Mouse (Mus musculus) layer of hippocampus, adult 9-10 months (tissue): ENCODE measurements at regions not wholly inside any gene's neighbourhood (a gene's known extent, or its start where the extent isn't known, plus 50 kb on each side); places are given as distances from the start of the nearest gene placed in this dataset.
A peak's percentile ranks its signal among the peaks of the same experiment; 100 is the strongest.
"Not testable (repeated sequence)": the region's sequence is repeated elsewhere in the genome, so short reads cannot be mapped to it uniquely, and the experiment has no call there.

ENCODE experiments used
- DNase-seq: peaks from one replicate; pipeline ENCODE4 v3.0.0; 2022; ENCODE audit warnings: low spot score

DNA sequence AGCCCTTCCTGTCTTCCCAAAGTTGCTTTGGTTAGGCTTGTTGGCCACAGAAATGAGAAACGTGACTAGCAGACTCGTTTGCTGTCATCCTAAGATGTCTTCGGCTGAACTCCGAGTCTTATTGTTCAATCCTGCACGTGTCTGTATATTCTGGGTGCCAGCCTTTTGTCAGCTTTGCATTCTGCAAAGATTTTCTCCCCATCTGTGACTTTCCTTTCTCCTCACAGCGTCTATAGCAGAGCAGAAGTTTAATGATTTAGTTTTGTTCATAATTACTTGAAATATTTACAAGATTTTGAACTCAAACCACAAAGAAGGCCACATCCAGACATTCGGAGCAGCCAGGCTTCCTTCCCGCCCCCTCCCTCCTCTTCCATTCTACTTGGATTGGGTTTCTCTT is 152.5 kb downstream of the Kif26a start:
- no peak for DNase-seq

DNA sequence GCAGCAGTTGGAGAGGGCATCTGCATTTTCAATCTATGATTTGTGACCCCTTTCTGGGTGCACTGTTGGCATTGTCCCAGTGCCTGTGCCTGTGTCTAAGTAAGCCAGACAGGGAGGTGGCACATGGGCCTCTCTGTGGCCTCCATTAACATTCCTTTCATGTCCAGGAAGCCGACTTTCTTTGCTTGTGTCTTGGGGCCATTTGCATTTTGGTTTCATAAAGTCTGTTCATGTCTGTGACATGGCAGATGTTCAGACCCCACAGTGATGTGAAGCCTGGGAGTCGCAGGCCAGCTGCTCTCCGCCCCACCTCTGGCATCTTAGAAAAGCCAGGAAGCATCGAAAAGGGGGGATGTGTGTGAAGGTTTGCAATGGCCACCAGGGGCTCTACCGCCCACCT is 153.1 kb downstream of the Kif26a start:
- DNase-seq: no peak

DNA sequence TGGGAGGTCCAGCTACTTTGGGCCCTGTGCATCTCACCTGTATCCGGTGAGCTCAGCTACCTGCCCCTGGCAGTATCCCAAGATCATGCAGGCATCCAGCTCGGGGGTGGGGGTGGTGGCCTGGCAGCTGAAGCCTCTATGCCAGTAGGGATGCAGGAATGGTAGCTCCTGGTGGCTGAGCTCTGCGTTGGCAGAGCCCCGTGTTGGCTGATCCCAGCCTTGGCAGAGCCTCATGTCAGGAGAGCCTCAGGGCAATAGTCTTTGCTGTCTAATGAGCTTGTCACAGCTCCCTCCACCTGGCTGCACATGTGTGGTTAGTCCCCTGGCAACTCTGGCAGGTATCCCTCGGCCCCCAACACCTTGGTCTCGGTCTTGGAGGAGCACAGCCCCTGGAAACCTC is 153.6 kb downstream of the Kif26a start:
- no peak for DNase-seq

DNA sequence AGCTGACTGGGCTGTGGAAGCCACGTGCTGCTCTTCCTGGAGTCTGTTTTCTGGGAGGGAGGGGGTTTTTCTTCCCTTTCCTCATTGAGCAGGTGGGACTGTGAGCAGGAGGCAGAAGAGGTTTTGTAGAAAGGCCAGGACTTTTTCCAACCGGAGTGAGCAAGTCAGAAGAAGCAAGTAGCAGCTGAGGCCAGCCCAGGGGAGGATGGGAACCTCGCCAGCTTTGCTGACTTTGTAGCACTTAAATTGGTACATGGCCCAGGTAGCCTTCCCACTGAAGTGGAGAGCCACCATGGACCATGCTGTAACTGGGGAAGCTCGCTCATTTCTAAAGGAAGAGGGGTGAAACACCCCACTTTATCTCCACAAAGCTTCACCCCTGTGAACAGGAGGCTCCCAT is 154.1 kb downstream of the Kif26a start:
- no peak for DNase-seq

DNA sequence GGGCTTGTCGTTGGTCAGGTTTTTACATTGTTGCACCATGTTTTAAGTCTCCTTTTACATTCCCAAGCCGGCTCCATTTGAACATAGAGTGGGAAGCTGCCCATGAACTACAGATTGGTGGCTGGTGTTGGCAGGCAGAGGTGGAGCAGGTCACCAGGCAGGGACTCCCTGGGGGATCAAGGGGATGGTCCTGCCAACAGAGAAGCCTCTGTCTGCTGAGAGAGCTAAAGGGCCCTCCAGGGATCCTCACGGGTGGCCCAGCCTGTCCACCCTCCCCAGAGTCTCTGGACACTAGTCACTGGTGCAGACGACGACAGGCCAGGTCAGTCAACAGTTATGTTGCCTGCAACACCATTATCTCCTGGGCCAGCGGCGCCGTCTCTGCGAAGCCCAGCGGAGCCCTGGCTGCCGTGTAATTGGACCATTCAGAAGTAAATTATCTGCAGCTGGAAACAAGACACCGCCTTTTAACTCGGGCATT is 155.4 kb downstream of the Kif26a start:
- no peak for DNase-seq

DNA sequence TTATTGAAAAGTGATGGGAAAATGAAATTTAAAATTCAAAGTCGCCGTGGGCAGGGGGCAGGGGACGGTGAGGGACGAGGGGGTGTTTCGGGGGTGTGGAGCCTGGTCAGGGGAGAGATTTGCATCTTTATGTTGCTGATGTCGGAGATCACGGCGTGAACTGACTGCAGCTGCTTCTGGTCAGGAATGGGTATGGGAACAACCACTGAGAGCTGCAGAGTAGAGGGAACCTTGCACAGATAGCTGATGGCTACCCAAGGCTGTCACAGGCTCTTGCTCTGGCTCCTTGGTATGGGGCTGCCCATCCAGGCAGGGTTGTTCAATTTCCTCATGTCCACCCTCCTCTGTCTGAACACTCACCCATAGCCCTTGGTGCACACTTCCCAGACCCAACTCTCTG is 155.9 kb downstream of the Kif26a start:
- no peak for DNase-seq

DNA sequence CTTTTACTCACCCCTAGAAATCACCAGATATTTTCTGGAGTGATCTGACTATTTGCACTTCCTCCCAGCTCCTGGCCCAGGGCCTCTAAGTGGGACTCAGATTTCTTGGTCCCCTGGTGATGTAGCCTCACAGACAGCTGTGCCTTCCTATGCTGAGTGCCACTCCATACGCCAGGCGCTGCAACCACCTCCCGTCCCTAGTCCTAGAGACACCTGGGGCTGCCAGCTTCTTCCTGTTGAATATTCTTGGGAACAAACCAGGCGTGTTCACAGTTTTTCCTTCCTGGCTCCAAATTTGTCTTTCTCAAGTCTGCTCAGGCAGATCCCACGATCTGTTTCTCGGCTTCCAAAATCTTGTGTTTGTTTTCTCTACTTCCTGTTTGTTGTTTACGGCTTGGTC is 160.2 kb downstream of the Kif26a start:
- no peak for DNase-seq

DNA sequence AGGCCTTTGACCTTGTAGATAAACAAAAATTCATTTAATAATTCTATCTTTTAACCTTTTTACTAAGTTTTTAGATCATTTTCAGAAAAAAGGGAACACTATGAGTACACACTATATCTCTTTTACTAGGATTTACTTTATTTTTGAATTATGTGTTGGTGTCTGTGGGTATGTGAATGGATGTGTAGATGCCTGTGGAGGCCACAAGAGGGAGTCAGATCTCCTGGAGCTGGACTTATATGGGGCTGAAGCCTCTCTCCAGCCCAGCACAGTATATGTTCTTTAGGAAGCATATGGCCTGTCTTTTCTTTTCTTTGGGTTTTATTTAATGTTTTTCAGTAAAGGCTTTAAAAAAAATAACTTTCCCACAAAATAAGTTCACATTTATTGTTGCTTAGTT is 162.0 kb downstream of the Kif26a start:
- DNase-seq: no peak

DNA sequence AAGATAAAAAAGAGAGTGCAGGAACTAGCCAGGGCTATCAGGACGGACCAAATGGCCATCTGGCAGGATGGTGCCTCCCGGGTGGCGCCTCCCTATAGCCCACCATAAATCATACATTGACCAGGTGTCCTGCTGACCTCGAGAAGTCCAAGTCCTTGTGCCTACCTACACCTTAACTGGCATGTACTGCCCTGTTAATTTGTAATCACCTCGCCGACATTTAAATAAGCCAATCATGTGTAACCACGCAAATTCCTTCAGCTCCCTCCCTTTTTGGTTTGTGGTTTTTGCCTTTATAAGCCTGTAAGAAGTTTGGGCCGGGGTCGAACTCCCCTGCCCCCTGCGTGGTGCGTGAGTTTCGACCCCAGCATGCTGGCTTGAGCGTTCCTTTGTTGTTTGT is 163.1 kb downstream of the Kif26a start:
- not testable (repeated sequence) for DNase-seq

DNA sequence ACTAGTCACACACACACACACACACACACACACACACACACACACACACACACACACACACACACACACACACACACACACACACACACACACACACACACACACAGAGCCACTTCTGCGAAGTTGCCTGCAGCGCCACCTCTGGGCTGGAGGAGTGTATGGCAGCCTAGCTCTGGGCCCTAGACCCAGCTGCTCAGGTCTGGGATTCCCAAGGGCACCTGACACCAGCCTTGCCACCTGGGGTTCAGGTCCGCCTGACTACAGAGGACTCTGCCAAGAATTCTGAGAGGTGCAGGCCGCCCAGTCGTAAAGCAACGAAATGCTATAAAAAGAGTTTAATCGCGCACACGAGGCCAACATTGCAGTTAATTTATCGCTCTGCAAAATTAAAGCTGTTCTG is 163.8 kb downstream of the Kif26a start:
- no peak for DNase-seq

DNA sequence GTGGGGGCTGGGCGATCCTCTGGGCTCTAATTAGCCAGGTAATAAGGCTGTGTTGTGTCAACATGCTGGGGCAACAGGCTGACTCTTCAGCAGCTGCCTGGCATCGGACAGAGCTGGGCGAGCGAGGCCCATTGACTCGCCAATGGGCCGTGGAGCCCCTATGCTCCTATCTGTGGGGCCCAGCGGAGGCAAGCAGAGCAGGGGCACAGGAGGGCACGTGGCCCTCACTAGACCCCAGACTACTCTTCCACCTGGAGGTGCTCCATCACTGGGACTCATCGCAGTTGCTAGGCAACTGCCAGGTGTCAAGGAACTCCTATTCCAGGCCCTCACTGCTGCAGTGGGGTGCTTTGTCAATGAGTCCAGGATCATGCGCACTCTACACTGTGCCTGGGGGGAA is 164.7 kb downstream of the Kif26a start:
- DNase-seq: no peak

DNA sequence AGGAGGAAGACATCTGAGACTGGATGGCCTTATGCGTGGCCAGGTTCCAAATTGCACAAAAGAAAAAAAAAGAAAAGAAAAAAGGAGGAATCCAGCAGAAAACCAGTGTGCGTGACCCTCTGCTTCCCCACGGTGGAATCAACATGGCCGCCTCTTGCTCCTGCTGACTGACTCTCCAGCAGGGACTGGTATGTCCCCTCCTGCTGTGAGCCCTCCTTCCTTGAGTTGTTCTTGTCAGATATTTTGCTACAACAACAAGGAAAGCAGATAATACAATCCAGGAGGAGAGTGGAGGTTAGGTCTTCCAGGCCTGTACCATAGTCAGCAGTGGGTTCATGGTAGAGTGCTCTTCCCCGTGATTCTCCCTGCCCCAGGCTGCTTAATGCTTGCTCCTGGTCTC is 168.8 kb downstream of the Kif26a start:
- DNase-seq: no peak

DNA sequence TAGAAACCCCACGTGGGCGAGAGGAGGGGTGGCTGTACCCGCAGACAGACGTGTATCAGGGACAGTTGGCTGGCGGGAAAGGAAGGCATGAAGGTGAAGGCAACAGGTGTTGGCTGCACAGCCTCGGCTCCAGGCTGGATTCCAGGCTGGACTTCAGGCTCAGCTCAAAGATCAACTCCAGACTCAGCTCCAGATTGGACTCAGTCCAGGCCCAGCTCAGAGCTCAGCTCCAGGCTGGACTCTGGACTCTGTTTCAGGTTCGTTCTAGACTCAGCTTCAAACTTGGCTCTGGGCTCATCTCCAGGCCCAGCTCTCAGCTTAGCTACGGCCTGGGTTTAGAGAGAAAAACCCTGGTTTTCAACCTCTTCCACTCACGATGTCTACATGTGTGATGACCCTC is 171.2 kb downstream of the Kif26a start:
- DNase-seq: no peak

DNA sequence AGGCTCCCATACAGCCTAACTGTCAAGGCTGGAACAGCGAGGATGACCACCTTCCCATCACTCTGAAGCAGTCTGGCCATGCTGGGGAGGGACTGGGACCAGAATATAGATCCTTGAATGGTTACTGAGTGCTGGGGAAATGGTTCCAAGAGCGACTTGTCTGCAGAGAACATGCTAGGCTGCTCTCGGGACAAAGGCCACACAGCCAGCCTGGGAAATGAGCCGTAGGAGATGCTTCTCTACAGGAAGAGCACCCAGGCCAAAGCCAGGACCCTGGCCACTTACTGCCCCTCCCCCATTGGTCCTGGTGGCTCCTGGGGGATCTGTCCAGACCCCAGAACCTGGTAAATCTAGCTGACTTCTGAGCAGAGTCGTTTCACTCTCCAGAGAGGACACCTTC is 170.8 kb upstream of the A530016L24Rik start:
- no peak for DNase-seq

DNA sequence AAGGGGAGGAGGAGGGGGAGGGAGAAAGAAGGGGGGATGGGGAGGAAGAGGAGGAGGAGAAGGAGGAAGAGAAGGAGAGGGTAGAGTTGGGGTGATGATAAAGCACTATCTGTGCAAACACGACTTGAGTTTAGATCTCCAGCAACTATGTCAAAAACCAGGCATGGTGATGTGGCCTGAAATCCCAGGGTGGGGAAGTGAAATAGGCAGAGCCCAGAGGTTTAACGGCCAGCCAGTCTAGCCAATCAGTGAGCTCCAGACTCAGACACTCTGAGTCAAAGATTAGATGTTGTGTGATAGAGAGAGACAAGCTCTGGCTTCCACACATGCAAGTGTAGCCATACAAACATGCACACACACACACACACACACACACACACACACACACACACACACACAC is 167.1 kb upstream of the A530016L24Rik start:
- DNase-seq: no peak

DNA sequence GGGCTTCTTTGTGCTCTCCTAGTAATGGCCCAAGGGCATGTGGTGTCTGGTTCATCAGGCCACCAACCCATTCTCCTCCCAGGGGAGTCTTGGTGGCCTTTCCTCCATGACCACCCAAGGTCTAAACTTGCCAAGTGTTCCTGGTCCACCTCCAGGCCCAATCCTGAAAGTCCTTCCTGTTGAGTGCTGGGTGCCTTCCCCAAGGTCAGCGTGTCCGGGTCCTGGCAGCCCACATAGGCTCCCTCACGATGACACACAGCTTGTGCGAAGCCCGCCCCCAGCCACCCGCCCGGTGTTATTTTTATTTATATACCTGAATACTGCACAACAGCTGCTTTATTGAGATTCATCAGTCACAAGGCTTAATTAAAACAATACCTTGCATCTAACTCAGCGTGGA is 161.8 kb upstream of the A530016L24Rik start:
- DNase-seq: no peak

DNA sequence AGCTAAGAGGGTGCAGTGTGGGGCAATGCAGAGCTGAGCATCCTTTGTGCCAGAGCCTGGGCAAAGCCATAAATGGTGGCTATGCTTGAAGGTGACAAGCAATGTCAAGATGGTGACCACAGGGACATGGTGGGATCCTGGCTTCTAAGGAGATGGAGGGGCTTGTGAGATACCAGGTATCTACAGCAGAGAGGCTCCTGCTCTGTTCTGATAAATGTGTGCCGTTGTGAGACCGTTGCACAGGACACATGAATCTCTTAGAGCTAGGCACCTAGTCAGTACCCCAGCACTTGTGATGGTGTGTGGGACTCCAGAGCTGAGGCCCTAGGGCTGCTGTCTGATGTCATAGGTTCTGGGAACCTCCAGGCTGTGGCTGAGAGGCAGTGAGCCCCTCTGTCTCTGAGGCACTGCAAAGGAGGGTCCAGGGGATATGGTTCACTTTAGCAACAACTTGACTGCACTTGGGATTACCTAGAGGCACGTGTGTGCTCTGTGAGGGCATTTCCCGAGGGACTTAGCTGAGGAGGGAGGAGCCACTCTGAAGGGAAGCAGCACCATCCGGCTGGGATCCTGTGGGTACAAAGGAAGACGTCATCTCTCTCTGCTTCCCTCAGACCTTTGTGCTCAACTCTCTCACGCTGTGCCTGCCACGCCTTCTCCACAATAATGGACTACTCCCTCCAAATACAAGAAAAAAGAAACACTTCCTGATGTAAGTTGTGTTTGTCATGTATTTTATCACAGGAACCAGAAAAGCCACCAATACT is 160.3 kb upstream of the A530016L24Rik start:
- no peak for DNase-seq

DNA sequence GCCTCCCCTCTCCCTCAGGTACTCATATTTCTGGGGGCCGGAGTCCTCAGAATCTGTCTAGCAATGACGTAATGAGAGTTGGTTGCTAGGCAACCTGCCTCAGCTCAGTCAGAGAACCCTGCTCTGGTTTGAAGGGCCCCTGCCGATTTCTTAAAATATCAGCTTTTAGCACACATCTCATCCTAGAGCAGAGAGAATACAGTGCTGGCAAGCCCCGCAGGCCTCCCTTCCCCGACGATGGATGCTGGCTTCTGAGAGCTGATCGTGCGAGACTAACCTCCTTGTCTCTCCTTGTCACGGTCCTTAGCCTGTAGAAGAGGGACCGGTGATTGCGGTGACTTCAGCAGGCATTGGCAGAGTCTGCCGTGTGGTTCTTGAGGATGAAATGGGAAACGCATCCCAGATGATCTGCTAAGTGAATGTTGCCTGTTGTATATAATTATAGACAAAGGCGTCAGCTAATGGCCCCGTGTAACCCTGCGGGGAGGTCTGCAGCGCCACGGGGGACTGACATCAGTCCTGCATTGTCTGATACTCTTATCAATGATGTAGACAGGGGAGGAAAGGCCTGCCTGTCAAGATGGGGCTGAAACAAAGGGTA is 159.4 kb upstream of the A530016L24Rik start:
- DNase-seq: peak; percentile 49

DNA sequence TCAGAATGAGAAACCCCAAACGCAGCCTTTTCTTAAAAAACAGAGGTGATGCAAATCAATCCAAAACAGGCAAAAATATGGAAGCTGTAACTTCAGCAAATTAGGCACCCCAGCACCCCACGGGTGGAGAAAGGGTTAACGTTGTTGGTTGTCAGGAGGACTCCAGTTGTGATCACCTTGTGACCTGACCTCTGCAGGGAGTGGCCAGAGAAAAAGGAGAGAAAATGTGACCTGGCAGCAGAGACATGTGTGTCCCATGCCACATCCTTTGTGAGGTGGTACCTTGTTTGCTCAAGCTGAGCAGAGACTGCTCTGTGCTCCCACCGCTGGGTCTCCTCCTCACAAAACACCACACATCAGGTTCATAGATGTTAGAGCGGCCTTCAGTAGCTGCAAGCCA is 158.7 kb upstream of the A530016L24Rik start:
- DNase-seq: no peak

DNA sequence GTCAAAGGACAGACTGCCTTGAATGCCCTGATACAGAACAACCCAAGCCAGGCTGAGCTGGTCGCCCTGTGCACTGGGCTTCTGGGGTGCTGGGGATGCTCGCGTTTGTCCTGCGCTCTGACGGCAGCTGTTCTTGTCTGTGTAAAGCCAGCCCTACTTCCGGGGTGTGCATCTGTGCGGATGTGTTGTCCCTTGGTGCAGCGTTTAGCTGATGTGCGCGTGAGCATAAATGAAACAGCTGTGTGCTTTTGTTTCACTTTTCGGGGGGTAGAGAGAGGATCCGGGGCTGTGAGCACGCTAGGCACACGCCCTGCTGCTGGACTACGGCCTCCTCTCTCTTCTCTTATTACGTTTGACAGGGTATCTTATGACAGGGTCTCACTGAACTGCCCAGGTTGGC is 158.2 kb upstream of the A530016L24Rik start:
- DNase-seq: no peak

DNA sequence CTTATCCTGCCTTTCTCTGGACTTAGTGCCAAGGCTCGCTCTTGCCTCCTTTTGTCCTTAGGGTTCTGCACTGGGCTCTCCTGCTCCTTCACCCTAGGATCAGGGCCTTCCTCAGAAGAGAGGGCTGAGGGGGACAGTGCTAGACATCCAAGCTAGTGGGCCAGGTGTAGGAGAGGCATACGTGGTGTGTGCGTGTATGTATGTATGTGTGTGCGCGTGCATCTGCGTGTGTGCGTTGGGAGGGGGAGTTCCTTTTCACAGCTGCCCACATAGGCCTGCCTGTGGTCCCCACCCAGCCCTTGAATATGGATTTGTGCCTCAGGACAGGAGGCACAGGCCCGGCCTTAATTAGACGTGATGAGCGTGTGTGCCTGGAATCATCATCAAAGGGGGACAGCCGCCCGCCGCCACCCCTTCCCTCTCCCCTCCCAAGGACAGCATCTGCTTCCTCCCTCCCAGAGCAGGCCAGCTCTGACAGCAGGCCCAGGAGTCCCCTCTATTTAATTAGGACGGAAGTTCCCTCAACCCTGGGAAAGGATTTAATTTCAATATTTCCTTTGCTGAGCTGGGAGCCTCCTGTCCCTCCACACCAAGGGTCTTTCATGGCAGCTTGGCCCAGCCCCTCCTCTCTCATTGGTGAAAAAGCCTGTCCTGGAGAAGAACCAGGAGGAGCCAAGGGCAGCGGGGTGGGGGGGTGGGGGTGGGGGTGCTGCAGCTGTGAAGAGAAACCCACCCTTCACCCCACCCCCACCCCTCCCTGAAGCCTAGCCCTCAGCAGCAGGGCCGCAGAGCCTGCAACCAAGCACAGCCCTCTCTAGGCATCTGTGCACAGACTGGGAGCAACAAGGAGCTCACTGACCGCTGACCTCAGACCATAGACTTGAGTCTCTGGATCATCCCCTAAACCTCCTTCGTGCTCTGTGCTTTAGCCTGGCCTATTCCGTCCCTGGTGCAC is 155.8 kb upstream of the A530016L24Rik start:
- no peak for DNase-seq

DNA sequence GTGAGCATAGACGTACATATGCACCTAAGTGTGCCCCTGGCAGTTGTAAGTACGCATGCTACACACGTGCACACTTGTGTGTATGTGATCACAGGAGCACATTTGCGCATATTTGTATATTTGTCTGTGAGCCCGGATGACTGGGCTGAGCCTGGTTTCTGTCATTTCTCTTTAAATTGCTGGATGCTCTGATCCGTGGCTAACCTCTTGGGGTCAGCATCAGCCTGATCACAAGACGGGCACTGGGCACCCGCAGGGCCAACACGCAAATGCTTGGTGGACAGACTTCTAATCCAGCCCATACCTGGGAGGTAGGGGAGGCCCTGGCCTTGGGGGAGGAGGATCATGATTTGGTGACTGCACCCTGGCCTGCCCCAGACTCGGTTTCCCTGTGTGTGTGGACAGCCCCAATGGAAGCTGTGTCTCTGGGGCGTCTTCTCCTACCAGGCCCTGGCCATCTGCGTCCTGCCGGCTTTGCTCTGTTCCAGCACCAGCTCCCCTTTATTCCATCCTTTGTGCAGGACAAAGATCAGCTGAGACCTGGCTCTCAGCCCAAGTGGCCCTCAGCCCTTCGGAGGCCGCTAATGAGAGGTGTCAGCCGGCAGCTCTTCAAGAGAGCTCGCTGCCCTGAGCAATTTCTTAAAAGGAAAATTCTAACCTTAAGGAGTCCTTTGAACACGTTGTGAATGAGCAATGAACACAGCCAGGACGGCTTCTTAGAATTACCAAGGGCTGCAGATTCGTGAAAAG is 155.0 kb upstream of the A530016L24Rik start:
- no peak for DNase-seq
